Mouse (Mus musculus) kidney, postnatal 10 days (tissue): ENCODE results near the gene Nbl1.

Experiments
- DNase-seq: peaks from one replicate; pipeline ENCODE4 v3.0.0; 2021; ENCODE audit warnings: mixed read lengths

Gene Nbl1

DNA sequence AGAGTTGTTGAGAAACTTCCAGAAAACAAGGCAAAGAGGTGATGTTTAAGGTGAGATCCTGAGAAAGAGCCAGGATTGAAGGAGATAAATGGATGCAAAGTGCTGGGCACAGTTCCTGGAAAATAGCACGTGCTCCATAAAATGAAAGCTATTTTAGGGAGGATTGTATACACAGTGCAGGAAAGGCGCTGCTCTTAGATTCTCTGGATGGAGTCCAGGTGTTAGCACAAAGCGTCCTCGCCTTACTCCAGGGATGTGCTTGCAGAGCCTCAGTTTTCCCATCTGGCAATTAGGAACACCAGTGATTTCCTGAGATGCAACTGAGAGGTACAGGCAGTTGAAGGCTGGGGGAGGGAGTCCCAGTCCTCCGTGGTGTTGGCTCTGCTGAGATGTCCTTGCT, 3.4 kb upstream of the Nbl1 start:
- no peak for DNase-seq

DNA sequence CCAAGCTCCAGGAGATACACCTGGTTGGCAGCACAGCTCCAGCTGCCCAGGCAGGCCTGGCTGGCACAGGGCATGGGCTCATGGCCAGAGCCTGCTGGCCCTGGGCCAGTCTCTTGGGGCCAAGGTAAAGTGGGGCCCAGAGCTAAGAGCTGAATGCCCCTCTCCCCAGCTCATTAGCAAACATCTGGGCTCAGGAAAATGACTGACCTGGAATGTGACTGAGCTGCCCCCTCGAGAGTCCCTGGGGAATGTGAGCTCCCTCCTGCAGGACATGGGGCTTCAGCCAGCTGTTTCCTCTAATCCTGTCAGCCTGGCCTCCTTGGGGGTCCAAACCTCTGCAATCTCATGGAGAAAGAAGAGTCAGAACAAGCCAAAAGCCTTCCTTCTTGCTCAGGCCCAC, 2.6 kb upstream of the Nbl1 start:
- DNase-seq = peak; percentile 74

DNA sequence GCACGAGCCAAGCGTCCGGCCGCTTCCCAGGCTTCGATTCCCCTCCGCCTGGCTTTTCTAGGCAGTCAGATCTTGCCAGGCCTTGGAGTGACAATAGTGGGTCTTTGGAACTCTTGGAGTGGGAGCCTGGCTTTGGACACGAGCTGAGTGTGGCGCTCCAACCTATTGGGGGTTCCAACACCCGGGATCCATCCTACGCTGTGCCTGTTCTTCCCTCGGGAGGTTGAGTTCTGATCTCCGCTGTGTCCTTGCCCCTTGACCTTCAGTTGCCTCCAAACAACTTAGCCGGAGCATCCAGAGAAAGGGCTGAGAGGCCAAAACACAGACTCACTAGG, 370 bp upstream of the Nbl1 start:
- DNase-seq = no peak

DNA sequence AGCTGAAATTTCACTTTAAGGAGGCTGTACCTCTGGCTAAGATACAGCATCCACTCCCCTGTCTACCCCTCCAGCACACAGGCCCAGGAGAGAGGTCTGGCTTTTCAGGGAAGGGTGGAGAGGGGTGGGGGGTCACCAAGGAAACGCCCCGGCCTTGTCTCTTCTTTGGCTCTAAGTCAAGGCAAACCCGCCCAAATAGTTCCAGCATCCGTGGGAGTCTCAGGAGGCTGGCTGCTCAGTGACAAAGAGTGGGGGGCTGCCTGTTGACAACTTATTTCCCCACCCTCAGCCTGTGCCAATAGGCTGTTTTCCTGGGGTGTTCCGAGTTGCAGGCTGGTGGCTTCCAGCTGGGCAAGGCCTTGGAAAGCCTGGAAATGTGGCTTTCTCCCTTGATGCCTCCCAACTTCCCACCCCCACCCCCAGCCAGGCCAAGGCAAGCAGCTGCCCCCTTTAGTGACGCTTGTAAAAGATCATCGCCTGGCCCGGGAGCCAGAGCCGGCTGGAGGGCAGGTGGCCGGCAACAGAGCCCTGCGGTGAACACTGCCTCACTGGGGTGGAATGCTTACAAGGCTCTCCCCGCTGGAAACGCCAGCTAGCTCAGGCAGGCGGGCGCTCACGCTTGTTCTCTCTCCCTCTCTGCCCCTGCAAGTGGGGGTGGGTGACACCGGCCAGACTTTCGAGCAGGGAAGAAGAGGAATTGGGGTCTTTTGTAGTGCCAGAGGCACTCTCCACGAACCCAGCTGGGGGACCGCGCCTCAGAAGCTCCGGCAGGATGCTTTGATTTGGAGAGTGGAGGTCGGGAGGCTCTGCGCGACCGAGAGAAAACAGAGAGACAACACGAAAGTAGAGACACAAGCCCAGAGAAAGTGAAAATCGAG, 1.1 kb downstream of the Nbl1 start:
- peak; percentile 58 for DNase-seq

DNA sequence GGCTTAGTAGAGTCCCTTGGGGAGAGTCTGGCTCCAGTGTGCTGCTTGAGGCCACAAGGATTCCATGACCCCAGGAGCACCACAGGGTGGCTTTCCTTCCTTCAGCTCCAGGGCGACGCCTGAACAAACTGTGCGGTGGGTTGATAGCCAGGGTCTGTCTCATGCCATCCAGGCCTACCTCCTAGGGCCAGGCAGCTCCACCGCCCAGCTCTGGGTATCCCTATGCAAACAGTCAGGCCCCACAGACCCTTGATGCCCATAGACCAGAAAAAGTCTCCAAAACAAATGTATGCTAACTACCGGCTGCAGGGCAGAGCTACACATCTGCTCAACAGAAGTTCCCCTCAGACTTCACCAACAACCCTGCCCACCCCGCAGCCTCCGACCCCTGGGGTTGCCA, 1.7 kb downstream of the Nbl1 start:
- no peak for DNase-seq

DNA sequence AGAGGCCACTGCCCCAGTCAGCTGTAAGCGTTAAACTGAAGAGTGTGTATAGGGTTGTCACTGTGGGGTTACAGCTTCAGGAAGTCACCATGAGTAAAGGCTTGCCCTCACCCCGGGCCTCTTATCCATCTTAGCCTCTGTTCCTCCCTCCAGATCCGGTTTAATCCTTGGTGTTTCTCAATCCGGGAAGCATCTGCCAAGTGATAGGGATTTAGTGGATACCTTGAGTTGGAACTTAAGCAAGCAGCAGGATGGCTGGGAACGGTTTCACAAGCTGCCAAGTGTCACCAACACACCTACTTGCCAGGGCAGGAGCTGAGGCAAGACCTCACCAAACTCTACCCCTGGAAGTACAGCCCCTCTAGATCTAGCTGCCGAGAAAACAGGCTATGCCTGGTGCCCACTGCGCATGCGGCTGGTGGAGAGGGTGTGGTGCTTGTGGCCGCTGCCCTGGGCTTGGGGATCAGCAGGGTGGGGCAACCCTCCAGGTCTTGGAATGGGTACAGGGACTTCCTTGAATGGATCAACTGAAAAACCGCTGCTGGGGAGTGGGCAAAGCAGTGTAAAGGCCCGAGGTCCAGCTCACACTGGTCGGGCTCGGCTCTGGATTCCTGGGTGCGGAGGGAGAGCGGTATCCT, 2.4 kb downstream of the Nbl1 start:
- no peak for DNase-seq

DNA sequence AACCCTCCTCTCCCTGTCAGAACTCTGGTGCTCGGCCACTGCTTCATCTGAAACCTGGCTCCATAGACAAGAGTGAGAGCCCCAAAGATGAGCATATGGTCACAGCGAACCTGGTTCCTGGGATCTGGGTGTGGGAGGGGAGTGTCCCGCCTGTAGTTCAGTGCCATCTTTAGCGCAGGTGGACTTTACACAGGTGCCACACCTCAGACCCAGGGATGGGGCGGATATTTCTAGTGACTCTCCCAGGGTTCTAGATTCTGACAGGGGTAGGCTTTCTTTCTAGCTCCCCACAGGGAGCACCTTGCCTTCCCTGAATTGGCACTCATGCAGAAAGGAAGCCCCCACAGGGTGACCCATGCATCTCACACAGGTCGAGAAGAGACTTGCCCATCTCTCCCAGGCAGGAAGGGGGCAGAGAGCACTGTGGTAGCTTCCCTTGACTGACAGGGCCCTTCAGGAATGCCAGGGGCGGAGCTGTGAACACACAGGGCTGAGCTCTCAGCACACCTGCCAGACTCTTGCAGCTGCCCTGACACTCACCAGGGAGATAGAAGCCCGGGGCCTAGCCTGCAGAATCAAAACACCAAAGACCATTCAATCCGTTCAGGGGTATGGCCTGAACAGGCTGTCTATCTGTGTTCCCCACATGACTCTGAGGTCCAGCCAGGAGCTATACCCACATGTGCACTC, 3.7 kb downstream of the Nbl1 start:
- no peak for DNase-seq

DNA sequence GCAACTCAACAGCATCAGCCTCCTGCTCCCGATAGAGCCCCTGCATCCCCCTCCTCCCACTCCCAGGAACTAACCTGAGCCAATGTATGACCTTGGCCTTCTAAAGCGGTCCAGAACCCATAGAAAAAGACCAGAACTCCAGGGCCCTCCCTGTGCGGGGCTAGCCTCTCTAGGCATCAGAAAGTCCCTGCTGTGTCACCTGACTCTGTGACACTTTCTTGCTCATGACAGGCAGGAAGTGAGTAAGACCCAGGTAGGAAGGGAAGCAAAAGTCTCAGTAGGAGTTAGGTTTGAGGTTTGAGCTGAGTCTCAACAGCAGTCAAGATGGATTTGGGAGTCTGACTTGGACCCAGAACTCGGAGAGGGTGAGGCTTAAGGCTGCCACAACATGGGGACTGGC, 5.8 kb downstream of the Nbl1 start:
- DNase-seq = no peak

DNA sequence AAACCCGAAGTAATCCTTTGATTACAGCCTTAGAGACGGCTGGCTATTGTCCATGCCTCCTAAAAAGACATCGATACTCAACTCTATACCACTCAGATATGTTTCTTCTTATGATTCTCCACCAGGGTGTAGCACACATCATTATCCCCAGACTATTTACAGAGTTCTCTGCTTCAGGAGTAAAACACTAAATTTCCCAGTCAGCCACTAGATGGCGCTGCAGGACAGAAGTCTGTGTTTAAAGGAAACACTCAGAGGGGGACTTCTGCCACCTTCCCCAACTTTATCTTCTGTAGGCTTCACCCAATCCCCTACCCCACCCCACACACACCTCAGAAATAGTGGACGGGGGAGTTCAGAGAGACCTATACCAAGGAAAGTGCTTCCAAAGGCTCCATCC, 6.8 kb downstream of the Nbl1 start:
- DNase-seq = peak; percentile 93

DNA sequence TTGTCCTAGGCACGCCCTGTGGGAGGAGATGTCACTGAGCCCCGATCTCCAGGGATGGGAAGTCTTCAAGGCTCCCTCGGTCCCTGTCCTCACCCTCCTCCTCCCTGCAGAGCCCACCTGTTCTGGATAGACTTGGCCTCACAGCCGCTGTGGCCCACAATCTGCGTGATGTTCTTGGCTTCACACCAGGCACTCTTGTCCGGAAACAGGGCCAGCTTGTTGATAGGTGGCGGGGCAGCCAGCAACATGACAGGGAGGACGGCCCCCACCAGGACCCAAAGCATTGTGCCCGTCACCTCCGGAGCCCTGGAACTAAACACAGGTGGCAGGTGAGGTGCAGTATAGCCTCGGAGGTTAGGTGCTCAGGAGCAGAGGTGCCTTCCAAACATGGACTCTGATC, 7.5 kb downstream of the Nbl1 start:
- DNase-seq = no peak

DNA sequence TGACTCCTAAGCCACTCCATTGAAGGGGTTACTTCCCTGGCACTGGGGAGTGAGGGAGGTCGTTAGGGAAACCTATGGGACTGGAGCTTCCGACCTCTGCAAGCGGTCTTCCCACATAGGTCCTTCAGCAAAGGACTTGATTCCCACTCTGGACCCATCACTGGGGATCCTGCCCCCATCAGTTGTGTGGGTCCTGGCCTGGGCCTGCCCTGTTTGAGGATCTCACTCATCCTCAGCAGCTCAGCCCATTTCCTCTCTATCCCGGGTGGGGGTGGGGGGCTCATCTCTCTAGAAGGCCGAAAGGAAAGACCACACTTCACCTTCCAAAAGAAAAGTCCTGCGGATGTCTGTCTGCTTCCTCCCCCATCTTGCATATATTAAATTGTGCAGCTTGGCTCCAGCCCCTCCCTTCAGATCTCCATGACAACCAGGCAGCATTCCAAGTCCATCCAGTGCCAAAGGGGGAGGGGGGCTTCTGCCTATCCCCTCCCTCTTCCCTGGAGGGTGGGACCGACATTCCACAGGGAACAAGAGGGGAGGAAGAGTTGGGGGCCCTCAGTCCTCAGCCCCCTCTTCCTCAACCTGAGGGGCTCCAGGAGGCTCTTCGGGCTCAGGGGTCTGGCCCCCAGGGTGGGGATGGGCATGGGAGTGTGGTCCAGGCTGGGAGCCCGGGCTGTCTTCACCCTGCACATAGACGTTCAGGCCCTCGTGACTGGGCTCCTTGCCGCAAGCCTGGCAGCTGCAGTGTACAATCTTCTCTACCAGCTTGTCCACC, 9.8 kb downstream of the Nbl1 start:
- DNase-seq = peak; percentile 65

DNA sequence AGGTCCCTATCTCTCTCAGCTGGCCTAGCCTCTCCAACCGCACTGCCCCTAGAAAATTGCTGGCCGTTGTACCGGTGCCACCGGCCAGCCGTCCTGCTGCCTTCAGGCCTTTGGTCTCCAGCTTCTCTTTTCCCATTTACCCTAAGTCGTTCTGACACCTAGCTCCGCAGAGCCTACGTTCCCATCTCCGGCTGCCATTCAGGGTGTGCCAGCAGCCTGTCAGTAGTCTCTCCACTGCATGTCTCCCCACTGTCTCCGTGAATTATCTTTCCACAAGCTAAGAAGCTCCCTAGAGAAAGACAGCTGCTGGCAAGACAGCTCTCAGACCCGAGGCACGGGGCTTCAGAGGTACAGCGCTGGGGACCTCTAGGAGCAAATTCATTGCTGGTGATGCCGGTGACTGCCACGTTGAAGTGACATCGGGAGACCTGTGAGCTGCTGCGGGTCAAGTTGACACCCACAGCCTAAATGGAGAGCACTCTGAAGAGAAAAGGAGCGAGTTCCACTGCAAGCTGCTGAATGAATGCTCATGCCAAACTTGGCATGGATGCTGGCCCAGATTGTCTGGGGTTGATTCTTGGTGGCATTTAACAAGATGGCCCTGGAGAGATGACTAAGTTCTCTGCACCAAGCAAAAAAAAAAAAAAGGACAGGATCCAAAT, 11.4 kb downstream of the Nbl1 start:
- no peak for DNase-seq

DNA sequence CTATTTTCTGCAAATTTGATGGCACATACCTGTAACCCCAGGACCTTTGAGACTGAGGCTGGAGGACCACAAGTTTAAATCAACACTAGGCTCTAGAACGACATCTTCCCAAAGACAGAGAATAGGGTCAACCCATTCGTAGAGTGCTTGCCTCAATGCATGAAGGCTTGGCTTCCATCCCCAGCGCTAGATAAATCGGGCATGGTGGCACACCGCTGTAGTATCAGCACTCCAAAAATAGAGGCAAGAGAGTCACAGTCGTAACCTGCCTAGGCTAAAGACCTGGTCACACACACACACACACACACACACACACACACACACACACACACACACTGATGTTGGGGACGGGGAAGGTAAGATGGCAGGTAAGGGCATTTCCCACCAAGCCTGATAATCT, 12.5 kb downstream of the Nbl1 start:
- no peak for DNase-seq

DNA sequence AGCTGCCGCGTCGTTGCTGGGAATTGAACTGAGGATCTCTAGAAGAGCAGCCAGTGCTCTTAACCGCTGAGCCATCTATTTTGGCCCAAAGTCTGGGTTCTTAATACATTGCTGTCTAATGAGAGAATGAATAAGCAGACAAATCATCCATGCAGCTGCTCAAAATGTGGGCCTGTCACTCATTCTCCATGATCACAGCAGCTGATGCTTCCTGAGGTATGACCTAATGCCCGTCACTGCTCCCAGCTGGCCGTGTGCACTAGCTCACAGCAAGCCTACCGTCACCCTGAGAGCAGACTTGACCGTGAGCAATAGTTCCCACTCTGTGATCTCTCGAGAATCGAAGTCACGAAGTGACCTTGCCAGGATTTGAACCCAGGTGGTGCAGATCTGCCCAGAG, 13.4 kb downstream of the Nbl1 start:
- DNase-seq = no peak

DNA sequence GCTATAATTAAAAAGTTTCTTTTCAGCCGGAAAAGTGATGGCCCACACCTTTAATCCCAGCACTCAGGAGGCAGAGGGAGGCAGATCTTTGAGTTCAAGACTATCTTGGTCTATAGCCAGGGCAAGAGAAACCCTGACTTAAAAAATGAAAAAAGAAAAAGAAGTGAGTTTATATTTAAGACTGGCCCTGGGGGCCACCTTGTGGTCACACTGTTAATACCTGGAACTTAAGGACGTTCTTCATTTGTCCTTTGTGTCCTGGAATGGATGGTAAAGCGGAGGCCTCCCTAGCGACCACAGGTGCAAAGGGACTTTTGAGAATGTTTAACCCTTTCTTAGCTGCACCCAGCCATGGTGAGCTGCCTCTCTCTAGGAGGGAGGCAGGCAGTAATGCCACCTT, 14.1 kb downstream of the Nbl1 start:
- DNase-seq = peak; percentile 59

DNA sequence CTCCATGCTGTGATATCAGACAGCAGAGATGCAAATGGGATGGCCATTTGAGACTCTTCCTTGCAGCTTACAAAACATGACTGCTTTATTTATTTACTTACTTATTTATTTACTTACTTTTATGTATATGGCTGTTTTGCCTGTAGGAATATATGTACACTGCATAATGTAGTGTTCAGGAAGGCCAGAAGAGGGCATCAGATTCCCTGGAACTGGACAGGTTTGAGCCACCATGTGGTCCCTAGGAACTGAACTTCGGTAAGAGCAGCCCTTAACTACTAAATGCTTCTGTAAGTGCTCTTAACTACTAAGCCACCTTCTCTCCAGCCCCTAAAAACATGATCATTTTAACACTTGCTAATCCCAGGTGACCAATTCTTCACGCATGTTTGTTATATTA, 14.5 kb downstream of the Nbl1 start:
- DNase-seq = peak; percentile 50

DNA sequence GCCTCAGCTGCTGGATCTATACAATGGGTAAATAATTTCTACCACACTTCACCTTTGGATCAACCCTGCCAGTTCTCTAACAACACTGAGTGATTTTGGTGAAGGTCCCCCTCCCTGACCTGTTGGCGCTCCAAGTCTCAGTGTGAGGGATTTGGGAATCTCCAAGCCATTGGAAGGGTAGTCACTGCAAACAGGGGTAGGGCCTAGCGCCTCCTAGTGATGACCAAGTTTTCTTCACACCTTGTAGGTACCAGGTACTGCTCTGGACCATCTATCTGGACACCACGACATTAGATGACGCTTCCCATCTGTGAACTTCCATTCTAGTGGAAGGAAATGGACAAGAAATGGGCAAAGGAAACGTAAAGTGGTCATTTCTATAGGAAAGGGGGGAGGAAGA, 16.9 kb downstream of the Nbl1 start:
- DNase-seq = no peak

DNA sequence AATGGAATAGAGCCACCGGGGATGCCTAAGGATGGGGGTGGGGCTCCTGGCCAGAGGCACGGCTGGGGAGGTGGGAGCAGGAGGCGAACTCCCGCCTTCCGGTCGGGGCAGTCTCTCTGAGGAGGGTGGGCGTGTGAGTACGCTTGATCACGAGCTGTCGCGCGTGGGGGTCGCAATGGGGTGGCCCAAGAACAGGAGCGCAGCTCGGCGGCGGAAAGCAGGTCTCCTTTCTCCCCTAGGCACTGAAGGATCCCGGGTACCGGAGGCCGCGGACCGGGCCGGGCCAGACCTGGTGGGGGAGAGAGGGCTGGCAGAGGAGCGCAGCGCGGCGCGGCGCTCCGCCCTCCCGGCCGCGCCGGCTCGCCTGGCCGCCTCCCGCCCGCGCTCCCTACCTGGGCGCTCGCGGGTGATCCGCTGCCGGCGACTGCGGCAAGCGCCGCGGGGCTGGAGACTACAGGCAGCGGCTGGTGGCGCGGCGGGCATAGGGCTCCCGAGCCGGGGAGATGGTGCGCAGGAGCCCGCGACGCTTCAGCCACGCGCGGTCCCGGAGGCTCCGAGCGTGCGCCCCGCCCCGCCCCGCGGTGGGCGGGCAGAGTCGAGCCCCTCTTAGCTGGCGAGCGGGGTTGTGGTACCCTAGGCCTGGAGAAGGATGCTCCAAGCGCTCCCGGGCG, 17.6 kb downstream of the Nbl1 start, which contains the start of gene Htr6:
TSS of gene Htr6 (minus strand) at position 530 of the 671 bp plus-strand sequence.
- DNase-seq = no peak

DNA sequence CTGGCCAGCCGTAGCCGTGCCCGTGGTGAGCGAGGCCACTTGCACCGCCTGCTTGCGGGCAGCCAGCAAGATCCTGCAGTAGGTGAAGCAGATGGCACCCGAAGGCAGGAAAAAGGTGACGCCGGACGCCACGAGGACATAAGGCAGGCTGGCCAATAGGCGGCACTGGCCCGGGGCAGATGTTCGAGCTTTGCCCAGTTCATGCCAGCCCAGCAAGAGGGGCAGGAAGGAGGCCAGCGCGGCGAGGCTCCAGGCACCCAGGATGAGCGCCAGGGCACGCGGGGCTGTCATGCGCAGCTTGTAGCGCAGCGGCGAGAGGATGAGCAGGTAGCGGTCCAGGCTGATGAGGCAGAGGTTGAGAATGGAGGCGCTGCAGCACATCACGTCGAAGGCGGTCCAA, 18.7 kb downstream of the Nbl1 start:
- DNase-seq = no peak

DNA sequence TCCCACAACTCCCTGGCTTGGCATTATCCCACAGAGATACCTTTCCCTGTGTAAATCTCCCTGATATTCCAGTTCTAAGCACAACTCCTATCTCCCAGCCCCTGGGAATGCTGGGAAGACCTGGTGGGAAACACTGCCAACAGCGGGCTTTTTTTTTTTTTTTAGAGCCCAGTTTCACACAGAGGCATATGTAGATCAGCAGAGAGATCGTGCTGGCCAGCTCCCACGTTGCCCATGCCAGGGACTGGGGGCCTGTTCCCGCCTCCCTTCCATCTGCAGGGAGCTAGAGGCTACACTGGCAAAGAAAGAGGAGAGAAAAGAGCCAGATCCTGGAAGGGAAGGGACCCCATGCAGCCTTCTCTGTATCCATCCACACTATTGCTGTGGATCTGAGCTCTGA, 24.5 kb downstream of the Nbl1 start:
- no peak for DNase-seq

DNA sequence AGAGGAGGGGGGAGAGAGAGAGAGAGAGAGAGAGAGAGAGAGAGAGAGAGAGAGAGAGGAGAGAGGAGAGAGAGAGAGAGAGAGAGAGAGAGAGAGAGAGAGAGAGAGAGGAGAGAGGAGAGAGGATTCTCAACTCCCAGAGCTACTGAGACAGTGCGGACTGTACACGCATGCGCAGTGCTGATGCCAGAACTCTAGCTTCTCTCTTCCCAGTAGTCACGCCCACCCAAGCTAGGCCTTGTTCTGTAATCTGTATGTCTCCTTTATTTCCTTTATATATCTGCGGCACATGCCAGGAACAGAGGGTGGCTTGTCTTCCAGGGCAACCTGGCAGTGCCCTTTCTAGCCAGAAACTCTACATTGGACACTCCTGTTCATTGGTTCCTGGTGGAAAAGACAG, 28.0 kb downstream of the Nbl1 start:
- DNase-seq = no peak

DNA sequence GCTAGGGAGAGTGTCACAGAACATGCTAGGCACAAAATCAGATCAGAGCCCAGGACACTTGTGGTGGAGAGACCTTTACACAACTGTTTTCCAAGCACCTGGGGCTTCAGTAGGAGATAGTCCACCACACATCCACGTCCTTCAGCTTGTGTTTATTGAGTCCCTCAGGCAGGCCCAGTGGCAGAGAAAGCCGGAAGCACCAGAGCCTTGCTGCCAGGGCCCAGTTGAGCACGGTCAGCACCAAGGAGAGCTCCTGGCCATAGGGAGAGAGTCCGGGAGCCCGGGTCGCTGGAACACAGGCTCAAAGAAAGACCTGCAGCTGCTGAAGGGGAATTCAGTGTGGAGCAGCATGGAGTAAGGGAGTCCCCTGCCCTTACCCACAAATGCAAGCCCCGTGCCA, 33.2 kb downstream of the Nbl1 start:
- peak; percentile 87 for DNase-seq
